Mouse (Mus musculus) hindbrain, embryonic 11.5 days (tissue): Measurements from ENCODE around the gene Zg16. TPM values are rescaled to one million over a fixed set of nuclear protein-coding genes. Genes with fewer than 3 reads are reported as not detected.

Experiments
- ATAC-seq: fragments of 200-750 bp; cut with Nextera tagmentation; 2 replicates; pipeline ENCODE4 v1.8.0; 2017; ENCODE audit warnings: mild to moderate bottlenecking, moderate TSS enrichment, moderate library complexity; ENCODE audit not compliant: low FRiP score
- DNase-seq: peaks from one replicate; pipeline ENCODE4 v3.0.0-alpha.2; 2015; ENCODE audit warnings: low spot score
- H3K27ac ChIP-seq: fragments of 300-500 bp; sonication (generic); 2 replicates; pipeline ENCODE4 v1.5.1; 2014; ENCODE audit warnings: mild to moderate bottlenecking, low read depth, low read length
- H3K27me3 ChIP-seq: fragments of 300-500 bp; sonication (generic); 2 replicates; pipeline ENCODE4 v1.6.1; 2014; ENCODE audit warnings: mild to moderate bottlenecking, low read length, moderate library complexity, mixed read lengths; ENCODE audit not compliant: control insufficient read depth, insufficient read depth
- H3K36me3 ChIP-seq: fragments of 300-500 bp; sonication (generic); 2 replicates; pipeline ENCODE4 v1.6.1; 2014; ENCODE audit warnings: mild to moderate bottlenecking, low read length, moderate library complexity, mixed read lengths; ENCODE audit not compliant: control insufficient read depth, insufficient read depth
- H3K4me1 ChIP-seq: fragments of 300-500 bp; sonication (generic); replicated peaks from 2 replicates; pipeline ENCODE4 v1.6.1; 2014; ENCODE audit warnings: low read length, mixed read lengths; ENCODE audit not compliant: control insufficient read depth, insufficient read depth
- H3K4me2 ChIP-seq: fragments of 300-500 bp; sonication (generic); replicated peaks from 2 replicates; pipeline ENCODE4 v1.6.1; 2014; ENCODE audit warnings: mild to moderate bottlenecking, low read depth, low read length
- H3K4me3 ChIP-seq: fragments of 300-500 bp; sonication (generic); 2 replicates; pipeline ENCODE4 v1.5.1; 2014; ENCODE audit warnings: low read depth, low read length
- H3K9ac ChIP-seq: fragments of 300-500 bp; sonication (generic); 2 replicates; pipeline ENCODE4 v1.6.1; 2014; ENCODE audit warnings: low read depth, low read length
- H3K9me3 ChIP-seq: fragments of 300-500 bp; sonication (generic); 2 replicates; pipeline ENCODE4 v1.6.1; 2016; ENCODE audit warnings: low read length; ENCODE audit not compliant: control insufficient read depth
- whole genome bisulfite sequencing: fragments of 180-500 bp; shearing (Covaris S2); extraction: QIAGEN DNeasy Blood & Tissue Kit; methylation state at CpG from one replicate; pipeline ENCODE4 v1.1.7; 2014; 5-methylcytosine and 5-hydroxymethylcytosine counted together
- polyA plus RNA-seq: library from polyadenylated mRNA; unstranded; fragments of >200 nt; fragmentation: Nextera tagmentation; extraction: Ambion mirVana; gene quantifications from 2 replicates; pipeline ENCODE4 v1.2.1, GENCODE M21; 2014

The Zg16 gene
- polyA plus RNA-seq, 1 experiment from 2014 or later: not detected

DNA sequence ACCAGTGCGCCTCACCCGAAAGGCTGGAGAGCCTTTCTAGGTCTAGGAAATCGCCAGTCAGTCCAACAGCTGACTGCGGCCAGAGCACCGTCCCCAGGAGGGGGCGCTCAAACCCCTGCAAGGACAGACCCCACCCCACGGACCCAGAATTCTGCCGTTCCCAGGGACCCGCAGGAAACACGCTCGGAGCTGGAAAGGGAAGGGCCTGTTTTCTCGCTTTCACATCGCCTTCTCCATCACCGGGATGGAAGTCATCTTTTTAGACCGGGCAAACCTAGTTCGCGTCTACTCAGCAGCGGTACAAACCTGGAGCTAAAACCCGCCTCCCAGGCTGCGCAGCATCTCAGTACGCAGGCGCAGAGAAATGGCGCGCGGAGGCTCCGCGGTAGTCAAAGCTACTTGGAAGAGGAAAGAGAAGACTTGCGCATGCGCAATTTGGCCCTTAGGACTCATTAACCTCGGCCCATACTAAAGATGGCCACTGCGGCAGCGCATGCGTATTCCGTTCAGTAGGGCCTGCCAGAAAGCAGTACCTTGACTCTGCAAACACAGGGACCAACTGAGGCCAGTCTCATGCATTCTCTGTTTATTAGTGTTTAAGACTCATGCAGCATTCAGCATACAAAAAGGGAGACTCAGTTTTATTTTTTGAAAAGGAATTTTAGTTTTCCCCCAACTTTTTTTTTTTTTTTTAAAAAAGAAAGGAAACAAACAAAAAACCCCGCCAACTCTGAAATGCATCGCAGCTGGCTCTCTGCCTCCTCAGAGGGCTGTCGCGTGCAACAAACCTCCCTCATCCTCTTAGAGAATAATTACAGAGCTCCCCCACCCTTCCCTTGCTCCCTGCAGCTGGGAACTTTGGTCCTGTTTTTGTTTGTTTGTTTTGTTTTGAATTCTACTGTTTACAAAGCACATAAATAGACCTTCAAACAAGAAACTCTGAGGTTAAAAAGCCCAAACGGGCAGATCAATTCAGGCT, 69.9 kb downstream of the Zg16 start, which contains the start of gene Pagr1a:
Gene Pagr1a, minus strand, starts transcription at position 382 of the 979 bp plus-strand sequence.
- no peaks in the 10 kb centered on the region for H3K9me3 ChIP-seq
- peak within 1 kb of the TSS; percentile 91 for H3K4me2 ChIP-seq
- peak within 1 kb of the TSS; percentile 72 for H3K9ac ChIP-seq
- peaks cover 19% of the 10 kb centered on the region for H3K4me1 ChIP-seq
- peak; percentile 76 for ATAC-seq
- H3K4me3 ChIP-seq: peak within 1 kb of the TSS; percentile 53
- no peaks in the 10 kb centered on the region for H3K27me3 ChIP-seq
- H3K27ac ChIP-seq: peak within 1 kb of the TSS; percentile 88
- 0 out of 2 replicates have a peak, but pooled peaks cover 4% of the 10 kb centered on the region for H3K36me3 ChIP-seq
- WGBS: 4% methylated on average over 39 of the region's 39 CpGs
- peak; percentile 100 for DNase-seq

DNA sequence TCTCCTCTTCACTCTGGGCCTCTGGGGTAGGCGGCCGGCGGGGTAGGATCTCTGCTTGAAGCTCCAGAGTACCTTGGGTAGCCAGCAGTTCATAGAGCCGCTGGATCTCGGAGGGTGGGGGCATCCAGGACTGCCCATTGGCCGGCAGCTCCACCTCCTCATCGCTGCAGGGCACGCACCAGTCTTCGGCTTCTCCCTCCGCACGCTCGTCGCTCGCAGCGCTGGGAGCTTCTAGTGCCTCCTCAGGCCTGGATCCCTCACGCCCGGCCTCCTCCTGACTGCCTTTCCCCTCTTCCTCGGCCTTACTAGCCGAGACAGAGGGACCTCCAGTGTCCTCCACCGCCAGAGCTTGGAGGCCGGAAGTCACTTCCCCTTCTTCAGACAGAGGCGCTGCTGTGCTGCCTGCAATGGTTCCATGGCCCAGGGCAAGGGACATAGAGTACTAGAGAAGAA, 70.6 kb downstream of the Zg16 start:
- no peak for DNase-seq
- WGBS: 0% methylated on average over 22 of the region's 22 CpGs
- H3K27ac ChIP-seq: peak overlapping the region; percentile 88
- H3K9me3 ChIP-seq: no peaks in the 10 kb centered on the region
- peak overlapping the region; percentile 53 for H3K4me3 ChIP-seq
- H3K36me3 ChIP-seq: 0 out of 2 replicates have a peak, but pooled peaks cover 4% of the 10 kb centered on the region
- peak overlapping the region; percentile 72 for H3K9ac ChIP-seq
- H3K4me1 ChIP-seq: peaks cover 19% of the 10 kb centered on the region
- H3K4me2 ChIP-seq: peak overlapping the region; percentile 91
- ATAC-seq: peak; percentile 65
- H3K27me3 ChIP-seq: no peaks in the 10 kb centered on the region

DNA sequence TGATC, 70.8 kb downstream of the Zg16 start, which contains the start of gene Pagr1b:
Gene Pagr1b, minus strand, starts transcription at position 4 of the 5 bp plus-strand sequence.
- H3K4me1 ChIP-seq: peaks cover 19% of the 10 kb centered on the region
- peak within 1 kb of the TSS; percentile 88 for H3K27ac ChIP-seq
- no peak for DNase-seq
- H3K27me3 ChIP-seq: no peaks in the 10 kb centered on the region
- H3K4me3 ChIP-seq: peak within 1 kb of the TSS; percentile 53
- H3K9ac ChIP-seq: peak within 1 kb of the TSS; percentile 72
- no peaks in the 10 kb centered on the region for H3K9me3 ChIP-seq
- no peak for ATAC-seq
- H3K36me3 ChIP-seq: 0 out of 2 replicates have a peak, but pooled peaks cover 4% of the 10 kb centered on the region
- peak within 1 kb of the TSS; percentile 91 for H3K4me2 ChIP-seq

DNA sequence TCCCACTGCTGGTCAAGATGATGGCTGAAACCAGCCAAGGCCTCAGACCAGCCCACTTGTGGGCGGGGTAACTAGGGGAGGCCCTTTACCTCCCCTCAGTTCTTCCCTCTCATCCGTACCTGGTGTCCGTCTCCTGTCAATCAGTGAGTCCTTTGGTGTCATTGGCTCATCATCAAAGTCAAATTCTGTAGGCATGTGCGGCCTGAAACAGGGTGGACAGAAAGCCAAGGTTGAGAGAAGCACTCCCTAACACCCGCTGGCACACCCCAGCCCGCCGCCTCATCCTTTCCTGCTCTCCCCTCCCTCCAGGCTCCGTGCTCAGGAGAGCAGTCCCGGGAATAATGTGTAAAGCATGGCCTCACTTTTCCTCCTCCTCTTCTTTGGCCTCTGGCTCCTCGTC, 71.0 kb downstream of the Zg16 start:
- DNase-seq: peak; percentile 45

DNA sequence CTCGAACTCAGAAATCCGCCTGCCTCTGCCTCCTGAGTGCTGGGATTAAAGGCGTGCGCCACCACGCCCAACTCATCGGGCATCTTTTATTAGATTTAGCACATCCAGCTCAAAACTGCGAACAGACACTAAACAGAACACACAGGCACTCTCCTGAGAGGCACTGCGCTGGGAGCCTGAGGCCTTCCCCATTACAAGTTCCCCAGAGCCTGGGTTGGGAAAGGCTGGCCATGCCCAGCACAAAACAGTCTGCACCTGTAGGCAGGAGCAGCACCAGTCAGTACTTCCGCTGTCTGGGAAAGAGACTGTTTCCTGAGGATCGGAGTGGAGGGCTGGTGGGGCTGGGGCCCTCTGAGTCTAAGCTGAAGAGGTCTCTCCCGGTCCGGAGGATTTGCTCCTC, 72.1 kb downstream of the Zg16 start:
- 96% methylated on average over 12 of the region's 12 CpGs for whole genome bisulfite sequencing
- peaks cover 17% of the 10 kb centered on the region for H3K4me1 ChIP-seq
- no peak overlapping the region for H3K4me3 ChIP-seq
- H3K9ac ChIP-seq: no peak overlapping the region
- no peak overlapping the region for H3K27ac ChIP-seq
- H3K9me3 ChIP-seq: no peaks in the 10 kb centered on the region
- ATAC-seq (no peak), DNase-seq (no peak)
- H3K4me2 ChIP-seq: no peak overlapping the region
- H3K27me3 ChIP-seq: no peaks in the 10 kb centered on the region
- H3K36me3 ChIP-seq: 0 out of 2 replicates have a peak, but pooled peaks cover 4% of the 10 kb centered on the region

More for the DNA sequence above, 71.0 kb downstream of the Zg16 start:
- 3% methylated on average over 10 of the region's 10 CpGs for WGBS
- peak overlapping the region; percentile 88 for H3K27ac ChIP-seq
- H3K27me3 ChIP-seq: no peaks in the 10 kb centered on the region
- peak overlapping the region; percentile 72 for H3K9ac ChIP-seq
- no peaks in the 10 kb centered on the region for H3K9me3 ChIP-seq
- peak overlapping the region; percentile 91 for H3K4me2 ChIP-seq
- peaks cover 19% of the 10 kb centered on the region for H3K4me1 ChIP-seq
- 0 out of 2 replicates have a peak, but pooled peaks cover 4% of the 10 kb centered on the region for H3K36me3 ChIP-seq
- H3K4me3 ChIP-seq: peak overlapping the region; percentile 53
- ATAC-seq: peak; percentile 31

DNA sequence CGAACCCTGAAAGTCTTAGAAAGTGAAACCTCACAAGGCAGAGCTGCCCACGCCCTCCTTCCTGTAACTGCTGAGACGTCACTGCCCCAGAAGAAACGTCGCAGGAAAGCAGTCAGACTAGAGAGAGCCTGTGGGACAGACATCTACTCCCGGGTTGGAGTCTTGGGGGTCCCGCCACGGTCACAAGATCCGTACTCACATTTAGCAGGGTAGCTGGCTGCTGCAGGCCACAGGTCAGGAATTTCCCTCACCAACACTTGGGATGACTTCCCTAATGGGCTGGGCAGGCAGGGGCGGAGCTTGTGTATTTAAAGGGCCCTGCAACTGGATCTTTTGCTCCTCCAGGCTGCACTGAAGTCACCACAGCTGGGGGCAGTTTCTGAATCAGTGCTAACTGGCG, 72.8 kb downstream of the Zg16 start, which contains the start of gene Mvp:
Gene Mvp, minus strand, starts transcription at position 302 of the 400 bp plus-strand sequence.
- no peaks in the 10 kb centered on the region for H3K27me3 ChIP-seq
- H3K4me3 ChIP-seq: peak within 1 kb of the TSS; percentile 53; the same call in 1 of the 2 replicates
- H3K4me2 ChIP-seq: 0 out of 2 replicates have a peak within 1 kb of the TSS, but pooled peaks have one; percentile 0
- H3K4me1 ChIP-seq: peaks cover 14% of the 10 kb centered on the region
- H3K27ac ChIP-seq: no peak within 1 kb of the TSS
- 0 out of 2 replicates have a peak, but pooled peaks cover 4% of the 10 kb centered on the region for H3K36me3 ChIP-seq
- H3K9me3 ChIP-seq: no peaks in the 10 kb centered on the region
- DNase-seq (no peak), ATAC-seq (no peak)
- no peak within 1 kb of the TSS; the same call in 1 of the 2 replicates for H3K9ac ChIP-seq
- WGBS: 62% methylated on average over 11 of the region's 11 CpGs

DNA sequence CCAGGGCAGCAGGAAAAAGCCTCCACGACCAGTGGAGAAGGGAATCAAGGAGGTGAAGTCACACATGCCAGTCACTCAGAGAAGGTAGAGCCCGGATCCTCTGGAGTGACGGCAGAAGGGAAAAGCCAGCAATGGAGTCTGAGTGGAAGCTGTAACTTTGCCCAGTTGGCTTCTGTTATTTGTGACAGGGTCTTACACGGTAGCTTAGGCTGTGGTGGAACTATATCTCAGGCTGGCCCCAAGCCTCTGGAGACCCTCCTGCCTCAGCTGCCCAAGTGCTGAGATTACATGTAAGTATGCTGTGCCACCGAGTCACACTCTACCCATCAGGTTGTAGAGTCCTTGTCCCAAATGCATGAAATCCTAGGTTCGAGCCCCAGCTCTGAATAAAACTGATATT, 73.7 kb downstream of the Zg16 start:
- DNase-seq: no peak
- Histone ChIP-seq H3K4me2 (no peak overlapping the region), H3K27ac (no peak overlapping the region), H3K27me3 (no peaks in the 10 kb centered on the region), H3K9ac (no peak overlapping the region), H3K9me3 (no peaks in the 10 kb centered on the region), H3K4me3 (no peak overlapping the region), H3K36me3 (0 out of 2 replicates have a peak, but pooled peaks cover 4% of the 10 kb centered on the region), H3K4me1 (peaks cover 12% of the 10 kb centered on the region)
- WGBS: 95% methylated on average over 6 of the region's 6 CpGs
- no peak for ATAC-seq

DNA sequence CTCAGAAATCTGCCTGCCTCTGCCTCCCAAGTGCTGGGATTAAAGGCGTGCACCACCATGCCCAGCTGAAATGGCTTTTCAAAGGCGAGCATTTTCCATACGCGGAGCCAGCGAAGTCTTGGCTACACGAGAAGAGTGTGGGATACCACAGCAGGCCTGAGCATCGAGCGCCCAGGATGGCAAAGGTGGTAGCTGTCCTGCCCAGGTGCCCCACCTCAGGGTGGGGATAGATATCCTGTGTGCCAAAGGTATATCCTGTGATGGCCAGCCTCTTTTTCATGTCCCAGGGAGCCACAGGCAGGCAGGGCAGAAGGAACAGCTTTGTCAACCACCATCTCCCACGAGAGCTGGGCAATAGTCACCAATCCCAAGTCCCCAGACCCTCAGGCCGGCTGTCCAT, 74.3 kb downstream of the Zg16 start:
- H3K9ac ChIP-seq: no peak overlapping the region
- H3K36me3 ChIP-seq: 0 out of 2 replicates have a peak, but pooled peaks cover 4% of the 10 kb centered on the region
- H3K27ac ChIP-seq: no peak overlapping the region
- no peak for ATAC-seq
- no peak overlapping the region for H3K4me2 ChIP-seq
- WGBS: 93% methylated on average over 10 of the region's 10 CpGs
- no peak overlapping the region for H3K4me3 ChIP-seq
- peaks cover 8% of the 10 kb centered on the region for H3K4me1 ChIP-seq
- no peak for DNase-seq
- no peaks in the 10 kb centered on the region for H3K27me3 ChIP-seq
- H3K9me3 ChIP-seq: no peaks in the 10 kb centered on the region

DNA sequence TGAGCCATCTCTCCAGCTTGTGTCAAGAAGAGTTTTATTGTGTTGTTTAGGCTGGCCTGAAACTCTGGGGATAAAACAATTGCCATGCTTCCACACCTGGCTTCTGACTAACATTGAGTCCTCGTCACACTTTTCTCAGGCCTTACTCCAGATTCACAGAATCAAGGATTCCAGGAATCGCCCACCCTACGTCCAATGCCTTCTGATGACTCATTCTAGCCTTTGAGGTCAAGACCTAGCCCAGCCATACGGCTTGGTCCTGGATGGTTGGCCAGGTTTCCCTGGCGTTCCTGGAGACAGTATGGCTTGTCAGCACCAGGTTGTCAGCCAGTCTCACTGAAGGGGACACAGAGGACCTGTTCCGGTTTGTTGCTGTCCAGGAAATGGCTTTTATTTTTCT, 74.8 kb downstream of the Zg16 start:
- Histone ChIP-seq H3K9ac (no peak overlapping the region), H3K4me2 (no peak overlapping the region), H3K4me3 (no peak overlapping the region), H3K36me3 (0 out of 2 replicates have a peak, but pooled peaks cover 4% of the 10 kb centered on the region), H3K27me3 (no peaks in the 10 kb centered on the region), H3K4me1 (peaks cover 7% of the 10 kb centered on the region), H3K9me3 (no peaks in the 10 kb centered on the region), H3K27ac (no peak overlapping the region)
- no peak for ATAC-seq
- DNase-seq: no peak
- WGBS: 92% methylated on average over 6 of the region's 6 CpGs
